Mouse (Mus musculus): ENCODE measurements at regions not wholly inside any gene's neighbourhood (a gene's known extent, or its start where the extent isn't known, plus 50 kb on each side); places are given as distances from the start of the nearest gene placed in this dataset.

- no peak for DNase-seq
Observed at GRCm38 (mm10) chr5:21109030-21109429, 53.3 kb upstream of the Ptpn12 start.

- DNase-seq = no peak
Observed at GRCm38 (mm10) chr5:21113377-21113776, 57.7 kb upstream of the Ptpn12 start.

GRCm38 (mm10) chr5:21115552-21115951, 59.8 kb upstream of the Ptpn12 start:
- DNase-seq = no peak

- no peak for DNase-seq
Observed at GRCm38 (mm10) chr5:21123081-21123480, 63.0 kb upstream of the Gsap start.

- no peak for DNase-seq
Observed at GRCm38 (mm10) chr5:21125085-21125484, 61.0 kb upstream of the Gsap start.

GRCm38 (mm10) chr5:21131173-21131572, 54.9 kb upstream of the Gsap start:
- DNase-seq = peak; percentile 7 to 17

- no peak for DNase-seq
Observed at GRCm38 (mm10) chr5:21131943-21132342, 54.1 kb upstream of the Gsap start.

- no peak for DNase-seq
Observed at GRCm38 (mm10) chr5:21135476-21135875, 50.6 kb upstream of the Gsap start.

GRCm38 (mm10) chr5:21136081-21136480, 50.0 kb upstream of the Gsap start:
- DNase-seq = no peak
